Mouse (Mus musculus) bone marrow macrophage, adult 2 months (primary cell): ENCODE data around the gene Piwil4.

Source experiments
- CTCF ChIP-seq: IDR thresholded peaks from 2 replicates; pipeline ENCODE4 v1.5.1; 2012; ENCODE audit warnings: low read depth, mild to moderate bottlenecking, low read length, moderate library complexity
- POLR2A ChIP-seq: IDR thresholded peaks from 2 replicates; pipeline ENCODE4 v1.6.1; 2012; ENCODE audit warnings: mild to moderate bottlenecking, low read depth, low read length, borderline replicate concordance

- TF ChIP-seq CTCF (no peak), POLR2A (no peak)
Measured at GRCm38 (mm10) chr9:14720384-14720783, 20.1 kb downstream of the Piwil4 start.
